Mouse (Mus musculus) MEL (cell line): ENCODE measurements at regions not wholly inside any gene's neighbourhood (a gene's known extent, or its start where the extent isn't known, plus 50 kb on each side); places are given as distances from the start of the nearest gene placed in this dataset.

Experiments used
- DNase-seq: peaks from one replicate; pipeline ENCODE4 v3.0.0; 2011; ENCODE audit warnings: low read depth, low spot score
- H3K27ac ChIP-seq: 2 replicates; pipeline ENCODE4 v1.5.1; 2012; ENCODE audit warnings: low read depth, mild to moderate bottlenecking, control low read depth, low read length, moderate library complexity; ENCODE audit not compliant: control insufficient read depth
- H3K27me3 ChIP-seq, 2 experiments: fragments of 150-350 bp in 1 of 2; sonication (generic) in 1 of 2; 2 replicates each; pipeline ENCODE4 v1.6.1; 2012; ENCODE audit warnings: low read length in 2 of 2, mild to moderate bottlenecking in 2 of 2, improper control_type of control experiment in 1 of 2, moderate library complexity in 1 of 2; ENCODE audit not compliant: insufficient read depth in 2 of 2, control insufficient read depth in 1 of 2
- H3K36me3 ChIP-seq, 2 experiments: 2 replicates each; pipeline ENCODE4 v1.6.1; 2012 to 2014; ENCODE audit warnings: low read length in 2 of 2, improper control_type of control experiment in 1 of 2, inconsistent platforms in 1 of 2, mild to moderate bottlenecking in 1 of 2; ENCODE audit not compliant: insufficient read depth in 2 of 2, control insufficient read depth in 1 of 2
- H3K4me1 ChIP-seq, 2 experiments: fragments of 150-350 bp in 1 of 2; sonication (generic) in 1 of 2; 2 replicates each; pipeline ENCODE4 v1.6.1; 2012; ENCODE audit warnings: low read length in 2 of 2, improper control_type of control experiment in 1 of 2, mild to moderate bottlenecking in 1 of 2; ENCODE audit not compliant: insufficient read depth in 2 of 2, control insufficient read depth in 1 of 2
- H3K4me3 ChIP-seq, 2 experiments: fragments of 150-350 bp in 1 of 2; sonication (generic) in 1 of 2; 2 replicates each; pipeline ENCODE4 v1.5.1; 2012; ENCODE audit warnings: low read depth in 2 of 2, low read length in 2 of 2, mild to moderate bottlenecking in 2 of 2, moderate library complexity in 2 of 2, control low read depth in 1 of 2, improper control_type of control experiment in 1 of 2; ENCODE audit not compliant: control insufficient read depth in 1 of 2, insufficient read depth in 1 of 2
- H3K79me2 ChIP-seq: 2 replicates; pipeline ENCODE4 v1.6.1; 2012; ENCODE audit warnings: mild to moderate bottlenecking, low read length, moderate library complexity; ENCODE audit not compliant: control insufficient read depth, poor library complexity, insufficient read depth
- H3K9ac ChIP-seq: 2 replicates; pipeline ENCODE4 v1.6.1; 2012; ENCODE audit warnings: low read depth, mild to moderate bottlenecking, control low read depth, low read length, moderate library complexity; ENCODE audit not compliant: control insufficient read depth, poor library complexity, severe bottlenecking
- H3K9me3 ChIP-seq: fragments of 150-350 bp; sonication (generic); replicated peaks from 2 replicates; pipeline ENCODE4 v1.6.1; 2012; ENCODE audit warnings: mild to moderate bottlenecking, low read length, improper control_type of control experiment, moderate library complexity; ENCODE audit not compliant: insufficient read depth
- CTCF ChIP-seq, 3 experiments: IDR thresholded peaks in 2 of 3; conservative IDR thresholded peaks in 1 of 3; 2 replicates each; pipeline ENCODE4 v1.5.1; 2011 to 2012; ENCODE audit warnings: low read length in 3 of 3, low read depth in 2 of 3, mild to moderate bottlenecking in 2 of 3, improper control_type of control experiment in 1 of 3, inconsistent platforms in 1 of 3, mixed read lengths in 1 of 3, moderate library complexity in 1 of 3; ENCODE audit not compliant: control insufficient read depth in 1 of 3, insufficient read depth in 1 of 3, poor library complexity in 1 of 3, severe bottlenecking in 1 of 3
- E2F4 ChIP-seq: IDR thresholded peaks from 2 replicates; pipeline ENCODE4 v1.6.1; 2011; ENCODE audit warnings: low read depth, low read length, improper control_type of control experiment, borderline replicate concordance
- GATA1 ChIP-seq: IDR thresholded peaks from 2 replicates; pipeline ENCODE4 v1.6.1; 2011; ENCODE audit warnings: low read depth, low read length, improper control_type of control experiment
- HCFC1 ChIP-seq: IDR thresholded peaks from 2 replicates; pipeline ENCODE4 v1.6.1; 2012; ENCODE audit warnings: low read depth, mild to moderate bottlenecking, inconsistent platforms, low read length, improper control_type of control experiment, moderate library complexity
- JUND ChIP-seq: IDR thresholded peaks from 2 replicates; pipeline ENCODE4 v1.6.1; 2011; ENCODE audit warnings: low read depth, mild to moderate bottlenecking, improper control_type of control experiment, low read length
- MAX ChIP-seq: IDR thresholded peaks from 2 replicates; pipeline ENCODE4 v1.6.1; 2011; ENCODE audit warnings: low read length, improper control_type of control experiment
- MEF2A ChIP-seq: IDR thresholded peaks from 2 replicates; pipeline ENCODE4 v1.6.1; 2014; ENCODE audit warnings: low read depth, mild to moderate bottlenecking, inconsistent platforms, low read length, improper control_type of control experiment; ENCODE audit not compliant: poor library complexity, insufficient replicate concordance, severe bottlenecking; ENCODE audit errors: extremely low read depth
- MXI1 ChIP-seq: IDR thresholded peaks from 2 replicates; pipeline ENCODE4 v1.6.1; 2011; ENCODE audit warnings: mild to moderate bottlenecking, low read depth, low read length, improper control_type of control experiment
- MYB ChIP-seq: IDR thresholded peaks from 2 replicates; pipeline ENCODE4 v1.6.1; 2011; ENCODE audit warnings: mild to moderate bottlenecking, low read depth, low read length, improper control_type of control experiment
- POLR2AphosphoS5 ChIP-seq: IDR thresholded peaks from 2 replicates; pipeline ENCODE4 v1.6.1; 2012; ENCODE audit warnings: low read depth, borderline replicate concordance, mild to moderate bottlenecking, inconsistent platforms, low read length, moderate library complexity, mixed read lengths
- RAD21 ChIP-seq: IDR thresholded peaks from 2 replicates; pipeline ENCODE4 v1.6.1; 2011; ENCODE audit warnings: mild to moderate bottlenecking, low read depth, low read length, improper control_type of control experiment
- TAL1 ChIP-seq: IDR thresholded peaks from 2 replicates; pipeline ENCODE4 v1.6.1; 2012; ENCODE audit warnings: mild to moderate bottlenecking, inconsistent platforms, low read length, moderate library complexity, mixed read lengths
- TBP ChIP-seq: IDR thresholded peaks from 2 replicates; pipeline ENCODE4 v1.8.0; 2011; ENCODE audit warnings: low read depth, low read length, improper control_type of control experiment
- USF1 ChIP-seq: IDR thresholded peaks from 2 replicates; pipeline ENCODE4 v1.6.1; 2014; ENCODE audit warnings: low read depth, mild to moderate bottlenecking, inconsistent platforms, low read length, improper control_type of control experiment, moderate library complexity
- USF2 ChIP-seq, 2 experiments: IDR thresholded peaks; 2 replicates each; pipeline ENCODE4 v1.6.1; 2011 to 2012; ENCODE audit warnings: improper control_type of control experiment in 2 of 2, low read length in 2 of 2, borderline replicate concordance in 1 of 2, inconsistent platforms in 1 of 2, low read depth in 1 of 2, mild to moderate bottlenecking in 1 of 2; ENCODE audit not compliant: insufficient read depth in 1 of 2
- ZC3H11A ChIP-seq: IDR thresholded peaks from 2 replicates; pipeline ENCODE4 v1.6.1; 2012; ENCODE audit warnings: low read depth, mild to moderate bottlenecking, inconsistent platforms, low read length, improper control_type of control experiment

GRCm38 (mm10) chr2:114411940-114412715 is 210.9 kb upstream of the Zfp770 start:
- TF ChIP-seq TAL1 (no peak), HCFC1 (no peak), USF2 (IDR thresholded peaks at IDR 0.05; ENCODE audit: borderline replicate concordance in 1 of 2, insufficient read depth in 1 of 2, low read depth in 1 of 2, low read length in 2 of 2) (no peak), E2F4 (no peak), MXI1 (no peak), ZC3H11A (no peak), MYB (no peak), RAD21 (no peak), USF1 (no peak), MAX (no peak)

DNA sequence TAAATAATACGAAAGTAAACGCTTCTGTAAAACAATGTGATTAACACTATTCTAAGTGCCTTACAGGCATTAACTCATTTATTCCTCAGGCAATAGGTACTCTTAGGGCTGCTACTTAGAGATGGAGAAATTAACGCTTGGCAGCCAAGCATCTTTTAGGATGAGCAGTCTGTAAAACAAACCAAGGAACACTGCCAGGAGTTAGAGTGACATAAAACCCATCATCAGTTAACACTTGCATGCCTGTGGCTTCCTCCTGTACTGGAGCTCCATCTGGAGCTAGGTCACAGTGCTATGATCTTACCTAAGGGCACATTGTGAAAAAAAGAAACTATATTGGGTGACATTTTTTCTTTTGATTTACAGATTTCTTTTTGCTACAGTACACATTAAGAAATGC is 209.4 kb upstream of the Zfp770 start:
- Histone ChIP-seq H3K27me3 (no peaks in the 10 kb centered on the region; a peak in 1 of 4 replicates), H3K36me3 (no peaks in the 10 kb centered on the region), H3K4me3 (no peak overlapping the region), H3K27ac (no peak overlapping the region), H3K79me2 (no peaks in the 10 kb centered on the region), H3K9ac (no peak overlapping the region), H3K4me1 (no peaks in the 10 kb centered on the region), H3K9me3 (no peaks in the 10 kb centered on the region)
- no peak for DNase-seq
- no peak for TF ChIP-seq MEF2A

More at GRCm38 (mm10) chr2:114411940-114412715, 210.9 kb upstream of the Zfp770 start:
- Histone ChIP-seq H3K9ac (no peak overlapping the region), H3K27ac (no peak overlapping the region), H3K36me3 (no peaks in the 10 kb centered on the region), H3K9me3 (no peaks in the 10 kb centered on the region), H3K27me3 (no peaks in the 10 kb centered on the region; a peak in 1 of 4 replicates), H3K4me1 (no peaks in the 10 kb centered on the region), H3K4me3 (no peak overlapping the region), H3K79me2 (no peaks in the 10 kb centered on the region)
- no peak for DNase-seq

- DNase-seq: no peak
- Histone ChIP-seq H3K27me3 (no peaks in the 10 kb centered on the region; a peak in 1 of 4 replicates), H3K79me2 (no peaks in the 10 kb centered on the region), H3K4me3 (no peak overlapping the region), H3K9ac (no peak overlapping the region), H3K27ac (no peak overlapping the region), H3K4me1 (no peaks in the 10 kb centered on the region), H3K36me3 (no peaks in the 10 kb centered on the region), H3K9me3 (no peaks in the 10 kb centered on the region)
- TF ChIP-seq USF1 (no peak), GATA1 (no peak), JUND (no peak), CTCF (IDR thresholded peaks at IDR 0.05 in 2 of 3, conservative IDR thresholded peaks at IDR 0.05 in 1 of 3; ENCODE audit: control insufficient read depth in 1 of 3, insufficient read depth in 1 of 3, low read depth in 2 of 3, low read length in 3 of 3, poor library complexity in 1 of 3, severe bottlenecking in 1 of 3) (no peak), MAX (no peak), POLR2AphosphoS5 (no peak), TBP (no peak)
These were observed 208.3 kb upstream of the Zfp770 start for GRCm38 (mm10) chr2:114409542-114409941.
